Mouse (Mus musculus) kidney, embryonic 15.5 days (tissue): Measurements from ENCODE around the gene Txlnb. TPM values are rescaled to one million over a fixed set of nuclear protein-coding genes. Genes with fewer than 3 reads are reported as not detected.
"Not testable (repeated sequence)": the region's sequence is repeated elsewhere in the genome, so short reads cannot be mapped to it uniquely, and the experiment has no call there.

Source experiments
- ATAC-seq: fragments of 200-750 bp; cut with Nextera tagmentation; replicated peaks from 2 replicates; pipeline ENCODE4 v1.8.0; 2017; ENCODE audit warnings: moderate TSS enrichment; ENCODE audit not compliant: low FRiP score
- H3K27ac ChIP-seq: fragments of 300-500 bp; sonication (generic); 2 replicates; pipeline ENCODE4 v1.5.1; 2015; ENCODE audit warnings: mild to moderate bottlenecking, inconsistent platforms
- H3K27me3 ChIP-seq: fragments of 300-500 bp; sonication (generic); 2 replicates; pipeline ENCODE4 v1.6.1; 2015; ENCODE audit warnings: inconsistent platforms
- H3K36me3 ChIP-seq: fragments of 300-500 bp; sonication (generic); 2 replicates; pipeline ENCODE4 v1.6.1; 2015; ENCODE audit warnings: inconsistent platforms
- H3K4me1 ChIP-seq: fragments of 300-500 bp; sonication (generic); 2 replicates; pipeline ENCODE4 v1.6.1; 2015; ENCODE audit warnings: inconsistent platforms
- H3K4me2 ChIP-seq: fragments of 300-500 bp; sonication (generic); 2 replicates; pipeline ENCODE4 v1.6.1; 2015; ENCODE audit warnings: moderate library complexity, mild to moderate bottlenecking, inconsistent platforms
- H3K4me3 ChIP-seq: fragments of 300-500 bp; sonication (generic); replicated peaks from 2 replicates; pipeline ENCODE4 v1.5.1; 2015; ENCODE audit warnings: mild to moderate bottlenecking, inconsistent platforms
- H3K9ac ChIP-seq: fragments of 300-500 bp; sonication (generic); 2 replicates; pipeline ENCODE4 v1.6.1; 2015; ENCODE audit warnings: mild to moderate bottlenecking, inconsistent platforms
- H3K9me3 ChIP-seq: fragments of 300-500 bp; sonication (generic); replicated peaks from 2 replicates; pipeline ENCODE4 v1.6.1; 2016; ENCODE audit warnings: inconsistent platforms
- WGBS: fragments of 180-500 bp; shearing (Covaris S2); methylation state at CpG from one replicate; pipeline ENCODE4 v1.1.7; 2015; ENCODE audit warnings: mixed read lengths; 5-methylcytosine and 5-hydroxymethylcytosine counted together
- polyA plus RNA-seq: library from polyadenylated mRNA; unstranded; fragments of >200 nt; fragmentation: Nextera tagmentation; extraction: Ambion mirVana; gene quantifications from 2 replicates; pipeline ENCODE4 v1.2.1, GENCODE M21; 2015

Gene Txlnb
- polyA plus RNA-seq, 1 experiment from 2014 or later = 1.3 TPM

DNA sequence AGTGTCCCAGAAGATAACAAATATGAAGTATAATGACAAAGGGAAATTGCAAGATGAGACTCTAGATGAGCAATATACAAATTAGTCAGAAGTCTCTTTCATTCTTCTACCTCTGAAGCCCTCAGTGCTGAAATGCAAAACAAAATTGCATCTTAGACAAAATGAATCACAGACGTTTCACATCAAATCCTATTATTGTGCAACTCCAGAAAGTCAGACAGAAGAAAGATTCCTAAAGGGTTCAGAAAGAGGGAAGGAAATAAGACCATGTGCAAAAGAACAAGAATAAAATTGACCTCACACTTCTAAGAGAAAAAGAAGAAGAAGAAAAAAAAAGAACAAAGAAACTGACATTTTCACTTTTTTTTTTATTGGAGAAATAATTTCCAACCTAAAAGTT lies 8.1 kb upstream of the Txlnb start:
- no peak overlapping the region for H3K27ac ChIP-seq
- no peaks in the 10 kb centered on the region for H3K9me3 ChIP-seq
- no peak for ATAC-seq
- no peak overlapping the region for H3K9ac ChIP-seq
- no peaks in the 10 kb centered on the region for H3K36me3 ChIP-seq
- no peaks in the 10 kb centered on the region; the same call in 1 of the 2 replicates for H3K4me1 ChIP-seq
- H3K27me3 ChIP-seq = no peaks in the 10 kb centered on the region
- H3K4me3 ChIP-seq = no peak overlapping the region
- H3K4me2 ChIP-seq = no peak overlapping the region
- WGBS = 78% methylated on average over 1 of the region's 1 CpGs

- Histone ChIP-seq H3K9ac (no peak overlapping the region), H3K36me3 (no peaks in the 10 kb centered on the region), H3K4me2 (no peak overlapping the region), H3K27ac (no peak overlapping the region), H3K4me1 (no peaks in the 10 kb centered on the region; the same call in 1 of the 2 replicates), H3K27me3 (no peaks in the 10 kb centered on the region), H3K4me3 (no peak overlapping the region), H3K9me3 (no peaks in the 10 kb centered on the region)
- WGBS = 86% methylated on average over 4 of the region's 4 CpGs
- ATAC-seq = no peak
These were observed 7.7 kb upstream of the Txlnb start for GRCm38 (mm10) chr10:17788347-17788746.

DNA sequence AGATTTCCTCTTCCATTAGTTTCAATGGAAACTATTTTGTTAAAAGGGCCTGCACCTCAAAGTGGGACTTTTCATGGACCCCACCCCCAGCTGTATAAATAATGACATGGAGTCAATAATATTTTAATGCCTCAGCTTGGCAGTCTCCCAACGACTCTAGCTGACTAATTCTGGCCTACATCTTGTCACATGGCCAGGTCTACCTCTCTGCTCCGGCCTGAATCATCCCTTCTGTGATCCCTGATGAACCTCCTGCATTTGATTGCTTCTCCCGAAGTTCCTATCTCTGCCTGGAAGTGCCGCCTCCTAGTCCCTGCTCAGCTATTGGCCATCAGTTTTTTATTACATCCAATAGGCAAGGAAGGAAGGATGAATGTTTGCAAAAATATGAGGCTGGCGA lies 2.1 kb upstream of the Txlnb start:
- no peak for ATAC-seq
- Histone ChIP-seq H3K36me3 (no peaks in the 10 kb centered on the region), H3K9ac (no peak overlapping the region), H3K4me2 (no peak overlapping the region), H3K27me3 (no peaks in the 10 kb centered on the region), H3K4me1 (peaks cover 19% of the 10 kb centered on the region), H3K9me3 (no peaks in the 10 kb centered on the region), H3K4me3 (no peak overlapping the region), H3K27ac (no peak overlapping the region)
- WGBS = 72% methylated on average over 5 of the region's 5 CpGs

DNA sequence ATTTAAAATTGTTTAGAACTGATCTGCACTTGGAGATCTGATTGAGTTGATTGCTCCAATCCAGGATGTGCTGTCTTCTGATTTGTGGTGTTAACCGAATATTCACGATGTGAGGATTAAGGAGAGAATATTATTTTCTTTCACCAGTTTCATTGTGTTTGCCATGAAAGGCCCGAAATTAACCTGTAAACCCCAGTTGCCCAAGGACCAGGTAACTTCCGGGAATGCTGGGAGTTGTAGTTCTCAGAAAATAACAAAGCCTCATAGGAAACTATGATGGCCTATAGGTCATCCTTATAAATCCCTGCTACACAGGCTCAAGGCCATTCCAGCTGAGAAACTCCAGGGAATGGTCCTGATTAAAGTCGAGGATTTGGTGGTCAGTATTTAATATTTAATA lies 1.6 kb upstream of the Txlnb start:
- H3K4me3 ChIP-seq = no peak overlapping the region
- peaks cover 19% of the 10 kb centered on the region for H3K4me1 ChIP-seq
- H3K9me3 ChIP-seq = no peaks in the 10 kb centered on the region
- H3K36me3 ChIP-seq = no peaks in the 10 kb centered on the region
- H3K27ac ChIP-seq = no peak overlapping the region
- H3K9ac ChIP-seq = no peak overlapping the region
- ATAC-seq = no peak
- no peaks in the 10 kb centered on the region for H3K27me3 ChIP-seq
- no peak overlapping the region for H3K4me2 ChIP-seq
- 87% methylated on average over 5 of the region's 5 CpGs for WGBS

GRCm38 (mm10) chr10:17795227-17795626 lies 799 bp upstream of the Txlnb start:
- no peak overlapping the region for H3K4me2 ChIP-seq
- peaks cover 19% of the 10 kb centered on the region for H3K4me1 ChIP-seq
- H3K9ac ChIP-seq = no peak overlapping the region
- no peak overlapping the region for H3K4me3 ChIP-seq
- H3K27ac ChIP-seq = peak overlapping the region; percentile 86; the same call in 1 of the 2 replicates
- no peaks in the 10 kb centered on the region for H3K36me3 ChIP-seq
- WGBS = 84% methylated on average over 4 of the region's 4 CpGs
- no peaks in the 10 kb centered on the region for H3K27me3 ChIP-seq
- H3K9me3 ChIP-seq = no peaks in the 10 kb centered on the region
- ATAC-seq = no peak

GRCm38 (mm10) chr10:17796846-17797631 lies 1.0 kb downstream of the Txlnb start:
- H3K4me2 ChIP-seq = peak overlapping the region; percentile 58

GRCm38 (mm10) chr10:17797681-17798080 lies 1.7 kb downstream of the Txlnb start:
- no peak overlapping the region for H3K9ac ChIP-seq
- H3K36me3 ChIP-seq = no peaks in the 10 kb centered on the region
- no peak overlapping the region; the same call in 1 of the 2 replicates for H3K27ac ChIP-seq
- no peak overlapping the region for H3K4me3 ChIP-seq
- H3K4me1 ChIP-seq = peaks cover 19% of the 10 kb centered on the region
- no peak overlapping the region for H3K4me2 ChIP-seq
- ATAC-seq = no peak
- no peaks in the 10 kb centered on the region for H3K27me3 ChIP-seq
- WGBS = 82% methylated on average over 3 of the region's 3 CpGs
- no peaks in the 10 kb centered on the region for H3K9me3 ChIP-seq

More at GRCm38 (mm10) chr10:17796846-17797631, 1.0 kb downstream of the Txlnb start:
- H3K27ac ChIP-seq = peak overlapping the region; percentile 86
- ATAC-seq = no peak
- H3K4me3 ChIP-seq = no peak overlapping the region
- 46% methylated on average over 12 of the region's 12 CpGs for WGBS
- no peak overlapping the region for H3K9ac ChIP-seq
- no peaks in the 10 kb centered on the region for H3K27me3 ChIP-seq
- peaks cover 19% of the 10 kb centered on the region for H3K4me1 ChIP-seq
- H3K9me3 ChIP-seq = no peaks in the 10 kb centered on the region
- H3K36me3 ChIP-seq = no peaks in the 10 kb centered on the region

DNA sequence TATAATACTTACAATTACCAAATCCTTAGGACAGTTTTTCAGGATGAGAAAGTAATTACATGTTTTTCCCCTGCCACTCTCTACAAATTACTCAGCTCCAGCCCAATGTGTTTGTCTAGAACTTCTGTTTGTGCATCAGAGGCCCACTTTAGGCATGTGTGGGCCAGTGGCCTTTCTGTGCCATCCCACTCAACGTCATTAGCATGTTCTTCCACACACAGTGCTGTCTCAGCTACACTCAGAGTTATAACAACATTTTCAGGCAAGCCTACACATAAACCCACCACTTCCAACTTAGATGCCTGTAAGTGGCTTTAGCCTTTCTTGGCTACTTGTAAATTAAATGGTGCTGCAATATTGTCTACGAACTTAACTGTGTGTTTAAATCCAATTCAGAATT lies 5.8 kb downstream of the Txlnb start:
- H3K9me3 ChIP-seq = no peaks in the 10 kb centered on the region
- WGBS = 71% methylated on average over 2 of the region's 2 CpGs
- ATAC-seq = no peak
- H3K4me2 ChIP-seq = no peak overlapping the region
- peaks cover 8% of the 10 kb centered on the region for H3K4me1 ChIP-seq
- no peaks in the 10 kb centered on the region for H3K27me3 ChIP-seq
- H3K4me3 ChIP-seq = no peak overlapping the region
- no peak overlapping the region for H3K9ac ChIP-seq
- H3K36me3 ChIP-seq = no peaks in the 10 kb centered on the region
- no peak overlapping the region for H3K27ac ChIP-seq

- no peak overlapping the region for H3K9ac ChIP-seq
- H3K36me3 ChIP-seq = no peaks in the 10 kb centered on the region
- 85% methylated on average over 1 of the region's 1 CpGs for WGBS
- no peaks in the 10 kb centered on the region for H3K9me3 ChIP-seq
- no peak for ATAC-seq
- no peaks in the 10 kb centered on the region for H3K4me1 ChIP-seq
- H3K4me3 ChIP-seq = no peak overlapping the region
- H3K27me3 ChIP-seq = no peaks in the 10 kb centered on the region
- no peak overlapping the region for H3K27ac ChIP-seq
- H3K4me2 ChIP-seq = no peak overlapping the region
These were observed 12.5 kb downstream of the Txlnb start for GRCm38 (mm10) chr10:17808526-17808925.

- no peaks in the 10 kb centered on the region for H3K4me1 ChIP-seq
- 78% methylated on average over 11 of the region's 11 CpGs for WGBS
These were observed 19.0 kb downstream of the Txlnb start for GRCm38 (mm10) chr10:17815052-17815451.

DNA sequence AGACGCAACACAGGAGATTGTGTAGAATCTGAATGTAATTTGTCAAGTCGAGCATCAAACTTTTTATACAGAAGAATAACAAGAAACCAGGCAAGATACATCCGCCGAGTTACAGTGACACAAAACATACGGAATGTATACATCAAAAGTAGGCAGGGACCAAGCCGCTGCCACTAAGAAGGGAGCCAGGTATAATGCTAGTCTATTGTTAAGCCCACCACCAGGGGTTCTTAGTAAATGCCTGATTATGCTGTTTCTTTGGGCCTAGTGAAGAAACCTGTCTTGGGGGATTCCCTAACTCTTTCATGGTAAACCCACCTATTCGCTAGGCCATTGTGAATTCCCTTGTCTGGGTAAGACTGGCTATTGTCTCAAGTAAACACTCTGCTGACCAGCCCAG lies 24.4 kb downstream of the Txlnb start:
- not testable (repeated sequence) for ATAC-seq, H3K9me3 ChIP-seq, H3K9ac ChIP-seq, H3K36me3 ChIP-seq, H3K27ac ChIP-seq, H3K4me3 ChIP-seq, H3K27me3 ChIP-seq, H3K4me2 ChIP-seq, H3K4me1 ChIP-seq
- WGBS = 92% methylated on average over 7 of the region's 7 CpGs

More at GRCm38 (mm10) chr10:17815052-17815451, 19.0 kb downstream of the Txlnb start:
- H3K4me3 ChIP-seq = no peak overlapping the region
- no peak overlapping the region for H3K27ac ChIP-seq
- no peak overlapping the region for H3K9ac ChIP-seq
- no peaks in the 10 kb centered on the region for H3K9me3 ChIP-seq
- no peaks in the 10 kb centered on the region for H3K36me3 ChIP-seq
- no peaks in the 10 kb centered on the region for H3K27me3 ChIP-seq
- H3K4me2 ChIP-seq = no peak overlapping the region
- no peak for ATAC-seq

DNA sequence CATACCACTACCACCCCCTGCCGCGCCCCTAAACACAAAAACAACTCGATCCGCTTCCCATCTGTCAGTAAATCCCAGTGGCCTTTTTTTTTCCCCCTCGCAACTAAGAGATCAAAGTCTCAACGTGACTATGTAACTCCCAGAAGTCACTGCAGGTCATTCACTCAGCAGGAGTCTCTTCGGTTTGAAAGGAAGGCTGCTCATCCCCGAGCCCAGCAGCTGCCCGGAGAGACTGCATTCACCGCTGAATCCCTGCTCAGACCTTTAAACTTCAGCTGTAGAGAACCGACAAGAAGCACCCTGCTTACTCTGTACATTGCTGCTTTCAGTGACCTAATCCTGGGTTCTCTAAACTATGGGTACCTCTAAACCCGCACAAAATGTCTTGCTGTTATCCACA lies 31.4 kb downstream of the Txlnb start:
- no peak for ATAC-seq
- no peaks in the 10 kb centered on the region for H3K9me3 ChIP-seq
- no peaks in the 10 kb centered on the region for H3K36me3 ChIP-seq
- H3K4me3 ChIP-seq = 0 out of 2 replicates have a peak overlapping the region, but pooled peaks have one; percentile 3
- H3K27me3 ChIP-seq = no peaks in the 10 kb centered on the region
- no peak overlapping the region for H3K9ac ChIP-seq
- no peaks in the 10 kb centered on the region for H3K4me1 ChIP-seq
- H3K4me2 ChIP-seq = peak overlapping the region; percentile 41
- WGBS = 4% methylated on average over 12 of the region's 12 CpGs
- H3K27ac ChIP-seq = no peak overlapping the region

DNA sequence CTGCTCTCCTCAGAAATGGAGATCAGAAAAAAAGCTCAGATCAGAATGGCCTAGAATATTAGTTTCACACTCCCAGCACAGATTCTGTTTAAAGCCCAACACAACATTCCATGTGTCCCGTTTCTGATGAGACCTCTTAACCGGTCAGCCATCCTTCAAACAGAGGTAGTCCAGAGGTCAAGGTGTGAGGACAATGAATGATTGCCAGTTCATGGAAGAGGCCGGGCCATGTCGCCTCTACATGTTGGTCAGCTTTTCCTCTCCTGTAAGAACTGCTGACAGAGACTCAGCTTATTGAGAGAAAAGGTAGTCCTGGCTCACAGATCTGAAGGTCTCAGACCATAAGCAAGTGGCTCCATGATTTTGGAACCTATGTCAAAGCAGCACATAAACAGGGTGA lies 33.2 kb downstream of the Txlnb start:
- Histone ChIP-seq H3K9ac (no peak overlapping the region), H3K27me3 (no peaks in the 10 kb centered on the region), H3K36me3 (no peaks in the 10 kb centered on the region), H3K9me3 (no peaks in the 10 kb centered on the region), H3K4me2 (no peak overlapping the region), H3K27ac (no peak overlapping the region), H3K4me3 (no peak overlapping the region), H3K4me1 (no peaks in the 10 kb centered on the region)
- no peak for ATAC-seq
- WGBS = 58% methylated on average over 4 of the region's 4 CpGs
